Mouse (Mus musculus) spleen, adult 2 months (tissue): ENCODE measurements at regions not wholly inside any gene's neighbourhood (a gene's known extent, or its start where the extent isn't known, plus 50 kb on each side); places are given as distances from the start of the nearest gene placed in this dataset.

Experiments
- CTCF ChIP-seq: fragments of 200-500 bp; IDR thresholded peaks from 2 replicates; pipeline ENCODE4 v1.5.1; 2011; ENCODE audit warnings: mild to moderate bottlenecking, inconsistent platforms; ENCODE audit not compliant: insufficient read depth, insufficient read length, insufficient replicate concordance; ENCODE audit errors: extremely low read depth
- POLR2A ChIP-seq: fragments of 200-500 bp; IDR thresholded peaks from 2 replicates; pipeline ENCODE4 v1.6.1; 2011; ENCODE audit warnings: low read depth, low read length, inconsistent platforms

DNA sequence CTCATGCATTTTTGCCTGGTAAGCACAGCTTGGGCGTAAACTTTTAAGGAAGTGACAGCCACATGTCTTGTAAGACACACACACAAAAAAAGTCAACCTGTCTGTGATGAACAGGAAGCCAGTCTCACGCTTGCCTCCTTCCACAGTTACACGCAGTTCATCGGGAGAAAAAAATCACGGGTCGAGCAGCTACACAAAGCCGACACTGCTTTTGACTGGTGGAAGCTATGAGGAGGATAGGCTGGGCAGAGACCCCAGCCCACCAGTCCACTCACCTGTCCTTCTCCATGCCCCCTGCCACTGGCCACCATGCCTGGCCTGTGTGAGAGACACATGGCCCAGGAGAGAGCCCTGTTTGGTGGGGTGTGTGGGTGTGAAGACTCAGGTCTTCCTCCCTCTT lies 119.2 kb downstream of the Ets2 start:
- no peak for TF ChIP-seq CTCF
- TF ChIP-seq POLR2A, result no peak
